Mouse (Mus musculus) liver, adult (tissue): Measurements from ENCODE around the gene Trpc5.

Experiments used
- GATA4 ChIP-seq: IDR thresholded peaks from 2 replicates; pipeline ENCODE4 v1.6.1; 2014; ENCODE audit warnings: mild to moderate bottlenecking, low read length; ENCODE audit not compliant: insufficient replicate concordance

Trpc5 gene

GRCm38 (mm10) chrX:144421091-144421490, 266.9 kb downstream of the Trpc5 start:
- no peak for TF ChIP-seq GATA4

GRCm38 (mm10) chrX:144420259-144420658, 267.7 kb downstream of the Trpc5 start:
- no peak for TF ChIP-seq GATA4

- TF ChIP-seq GATA4 = no peak
These were observed 279.9 kb downstream of the Trpc5 start for GRCm38 (mm10) chrX:144408036-144408435.

- TF ChIP-seq GATA4 = no peak
These were observed 284.5 kb downstream of the Trpc5 start for GRCm38 (mm10) chrX:144403526-144403925.

- no peak for TF ChIP-seq GATA4
These were observed 313.8 kb downstream of the Trpc5 start for GRCm38 (mm10) chrX:144374196-144374595.

GRCm38 (mm10) chrX:144338355-144338754, 349.6 kb downstream of the Trpc5 start:
- no peak for TF ChIP-seq GATA4

GRCm38 (mm10) chrX:144337938-144338337, 350.0 kb downstream of the Trpc5 start:
- TF ChIP-seq GATA4 = no peak

- no peak for TF ChIP-seq GATA4
These were observed 352.5 kb downstream of the Trpc5 start for GRCm38 (mm10) chrX:144335332-144336015.
